Mouse (Mus musculus) right cerebral cortex, postnatal 14 days (tissue): Measurements from ENCODE around the gene Nudt3.

Experiments
- DNase-seq: peaks from one replicate; pipeline ENCODE4 v3.0.0; 2022

Gene Nudt3

DNA sequence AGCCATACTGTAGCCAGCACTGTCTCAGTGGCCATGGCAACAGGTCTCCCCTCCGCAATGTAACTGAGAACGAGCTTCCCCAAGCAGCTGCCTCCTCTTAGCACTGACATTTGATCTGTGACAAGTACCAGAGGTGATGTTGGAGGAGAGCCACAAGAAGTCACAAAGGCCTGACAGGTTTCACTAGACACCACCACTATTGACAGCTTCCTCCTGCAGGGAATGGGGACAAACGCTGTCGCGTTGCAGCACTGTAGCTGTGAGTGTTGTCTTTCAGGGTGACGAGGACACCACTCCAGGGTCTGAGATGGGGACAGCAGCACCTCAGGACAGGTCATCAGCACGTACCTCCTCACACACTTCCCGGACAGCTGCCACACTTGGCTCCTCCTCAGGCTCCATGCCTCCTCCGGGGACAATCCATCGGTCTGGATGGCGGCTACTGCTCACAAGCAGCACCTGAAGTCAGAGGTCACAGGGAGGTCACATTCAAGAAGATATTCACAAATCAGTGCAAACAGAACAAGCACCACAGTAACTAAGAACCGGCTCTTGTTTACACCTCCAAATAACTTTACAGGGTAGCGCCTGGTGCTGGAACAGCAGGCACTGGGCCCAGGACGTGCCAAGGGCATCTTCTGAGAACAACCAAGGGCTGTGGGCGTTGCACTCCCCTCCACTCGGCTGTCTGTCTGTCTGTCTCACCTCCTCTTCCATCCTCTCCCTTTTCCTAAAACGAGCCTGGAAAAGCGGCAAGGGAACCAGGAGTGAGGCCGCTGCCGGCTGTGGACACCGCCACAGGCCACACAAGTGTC lies 26.7 kb downstream of the Nudt3 start:
- no peak for DNase-seq

DNA sequence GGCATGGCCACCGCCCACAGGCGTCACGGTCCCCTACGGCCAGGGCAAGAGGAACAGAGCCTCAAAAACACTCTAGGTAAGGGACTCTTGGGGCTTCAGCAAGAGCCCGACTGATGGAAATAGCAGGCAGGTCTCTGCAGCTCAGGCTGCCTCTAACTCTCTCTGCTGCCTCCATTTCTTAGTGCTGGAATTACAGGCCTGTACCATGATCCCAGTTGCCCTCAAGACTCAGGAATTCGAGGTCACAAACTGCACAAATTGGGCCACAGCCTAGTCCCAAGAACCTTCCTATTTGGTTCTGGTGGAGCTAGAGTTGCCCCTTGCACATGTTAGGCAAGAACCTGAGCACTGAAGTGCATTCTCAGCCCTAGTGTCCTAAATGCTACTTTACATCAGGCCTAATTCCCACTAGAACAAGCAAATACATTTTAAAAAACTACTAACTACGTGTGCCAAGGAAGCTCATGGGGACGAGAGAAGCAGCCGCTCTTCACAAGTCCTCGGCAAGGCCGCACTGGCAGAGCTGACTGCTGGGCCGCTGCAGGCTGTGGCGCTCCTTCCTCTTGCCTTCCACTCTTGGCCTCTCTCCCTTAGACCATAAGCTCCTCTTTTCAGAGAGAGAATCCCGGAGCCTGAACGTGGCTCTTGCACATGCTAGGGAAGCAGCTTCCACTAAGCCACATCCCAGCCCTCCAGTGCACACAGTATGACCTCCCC lies 27.5 kb downstream of the Nudt3 start:
- DNase-seq, result no peak

DNA sequence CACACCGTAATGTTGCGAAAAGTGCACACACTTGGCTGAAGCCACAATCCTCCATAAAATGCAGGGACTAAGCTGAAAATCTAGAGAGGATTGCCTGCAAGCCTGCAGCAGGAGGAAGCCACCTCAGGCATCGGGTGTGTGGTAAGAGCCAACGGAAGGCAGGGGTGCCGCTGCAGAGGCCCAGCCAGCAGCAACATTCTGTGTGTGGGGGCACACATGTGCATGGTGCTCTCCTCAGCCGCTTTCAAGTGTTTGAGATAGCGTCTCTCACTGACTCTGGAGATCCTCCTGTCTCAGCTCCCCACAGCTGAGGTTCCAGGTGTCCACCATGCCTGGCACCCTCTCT lies 30.8 kb downstream of the Nudt3 start:
- no peak for DNase-seq

DNA sequence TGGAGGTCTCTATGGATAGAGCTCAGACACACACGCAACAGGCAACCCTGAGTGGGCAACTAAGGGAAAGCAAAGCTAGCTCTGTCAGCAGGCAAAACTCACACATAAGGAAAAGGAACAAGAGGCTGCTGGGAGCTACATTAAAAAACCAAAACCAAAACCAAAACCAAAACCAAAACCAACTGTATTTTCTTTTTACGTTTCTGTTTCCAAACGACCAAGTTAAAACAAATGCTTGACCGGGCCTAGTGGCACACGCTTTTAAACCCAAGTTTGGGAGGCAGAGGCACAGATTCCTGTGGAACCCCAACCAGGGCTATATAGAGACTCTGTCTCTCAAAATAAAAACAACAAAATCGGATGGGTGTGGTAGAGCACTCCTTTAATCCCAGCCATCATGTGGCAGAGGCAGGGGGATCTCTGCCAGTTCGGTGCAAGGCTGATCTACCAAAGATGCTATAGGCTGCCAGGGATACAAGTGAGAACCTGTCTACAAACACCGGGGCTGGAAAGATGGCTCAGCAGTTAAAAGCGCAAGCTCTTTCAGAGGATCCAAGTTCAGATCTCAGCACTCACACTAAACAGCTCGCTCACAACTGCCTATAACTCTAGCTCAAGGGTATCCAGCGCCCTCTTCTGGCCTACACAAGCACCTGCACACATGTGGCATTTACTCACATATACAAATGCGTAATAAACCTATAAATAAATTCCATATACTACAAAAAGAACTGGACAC lies 31.3 kb downstream of the Nudt3 start:
- DNase-seq, result no peak

DNA sequence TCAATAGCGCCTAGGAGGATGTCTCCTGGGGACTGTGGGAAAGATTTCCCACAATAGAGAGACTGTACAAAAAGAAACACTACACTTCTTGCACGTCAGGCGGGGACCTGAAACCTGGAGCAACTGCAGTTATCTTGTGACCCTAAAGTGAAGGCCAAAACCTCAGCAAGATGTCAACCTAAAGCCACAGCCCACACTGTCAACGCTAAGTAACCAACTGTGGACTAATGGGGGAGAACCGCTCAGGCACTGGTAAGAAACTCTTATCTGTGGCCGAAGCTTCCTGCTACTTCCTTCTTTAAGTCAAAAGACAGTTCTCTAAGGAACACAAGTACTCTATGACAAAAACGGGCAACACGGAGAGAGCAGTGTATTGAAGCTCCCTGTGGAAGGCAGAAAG lies 35.1 kb downstream of the Nudt3 start:
- no peak for DNase-seq

DNA sequence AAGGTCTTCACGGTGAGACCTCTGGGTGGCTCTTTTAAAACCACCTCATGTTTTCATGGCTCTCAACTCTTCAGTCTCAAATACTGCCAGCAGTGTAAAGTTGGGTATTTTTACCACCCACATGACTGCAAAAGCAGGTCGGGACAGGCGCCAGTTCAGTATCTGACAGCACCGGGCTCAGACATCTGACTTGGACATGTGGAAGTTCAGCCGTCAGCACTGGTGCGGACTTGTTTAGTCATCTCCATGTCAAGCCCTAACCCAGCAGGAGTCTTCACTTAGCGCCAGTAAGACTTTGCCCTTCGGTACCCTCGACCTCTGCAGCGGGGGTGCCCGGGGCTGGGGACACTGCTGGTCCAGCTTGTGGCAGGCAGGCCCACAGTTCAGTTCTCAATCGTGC lies 36.0 kb downstream of the Nudt3 start:
- peak; percentile 59 for DNase-seq

DNA sequence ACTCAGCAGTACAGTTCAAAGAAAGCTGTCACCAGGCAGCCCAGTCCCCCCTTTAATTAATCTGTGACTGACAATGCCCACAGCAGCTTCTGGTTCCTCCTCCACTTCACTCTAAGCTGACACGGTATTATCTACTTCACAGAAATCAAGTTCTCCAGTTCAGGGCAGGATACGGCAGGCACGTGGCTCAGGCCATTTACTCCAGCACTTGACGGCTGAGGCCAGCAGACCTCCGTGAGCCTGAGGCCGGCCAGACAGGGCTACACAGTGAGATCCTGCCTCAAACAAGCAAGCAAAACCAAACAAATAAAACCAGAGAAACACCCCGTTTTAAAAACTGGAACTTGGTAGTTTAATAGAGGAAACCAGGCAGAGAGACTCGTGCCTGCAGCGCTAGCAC lies 36.6 kb downstream of the Nudt3 start:
- no peak for DNase-seq

DNA sequence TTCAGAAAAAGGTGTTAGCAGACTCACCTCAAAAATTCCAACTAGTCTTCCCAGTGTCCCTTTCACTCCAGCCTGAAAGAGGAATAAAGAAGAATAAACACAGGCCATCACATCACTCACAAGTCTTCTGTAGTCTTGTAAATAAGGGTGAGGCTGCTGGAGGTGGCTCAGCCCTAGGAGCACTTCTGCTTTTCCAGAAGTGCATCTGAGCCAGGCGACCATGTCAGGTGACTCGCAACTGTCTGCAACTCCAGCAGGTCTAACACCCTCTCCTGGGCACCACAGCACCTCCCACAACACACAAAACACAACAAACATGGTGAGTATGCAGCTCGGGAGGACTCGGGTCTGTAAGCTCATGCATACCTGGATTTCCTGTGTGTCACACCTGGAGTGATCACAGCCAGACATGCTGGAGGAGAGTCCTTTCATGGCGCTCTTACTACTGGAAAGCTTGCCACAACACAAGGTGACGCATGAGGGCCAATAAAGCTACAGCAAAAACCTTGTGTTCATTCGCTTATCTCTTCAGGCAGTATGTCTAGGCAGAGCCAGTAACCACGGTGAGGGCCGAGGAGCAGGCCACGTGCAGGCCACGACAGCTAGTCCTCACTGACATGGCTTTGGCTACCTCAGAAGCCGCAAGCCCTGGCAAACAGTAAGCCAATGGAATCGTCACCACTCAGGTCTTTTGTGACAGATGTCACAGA lies 40.0 kb downstream of the Nudt3 start:
- no peak for DNase-seq

DNA sequence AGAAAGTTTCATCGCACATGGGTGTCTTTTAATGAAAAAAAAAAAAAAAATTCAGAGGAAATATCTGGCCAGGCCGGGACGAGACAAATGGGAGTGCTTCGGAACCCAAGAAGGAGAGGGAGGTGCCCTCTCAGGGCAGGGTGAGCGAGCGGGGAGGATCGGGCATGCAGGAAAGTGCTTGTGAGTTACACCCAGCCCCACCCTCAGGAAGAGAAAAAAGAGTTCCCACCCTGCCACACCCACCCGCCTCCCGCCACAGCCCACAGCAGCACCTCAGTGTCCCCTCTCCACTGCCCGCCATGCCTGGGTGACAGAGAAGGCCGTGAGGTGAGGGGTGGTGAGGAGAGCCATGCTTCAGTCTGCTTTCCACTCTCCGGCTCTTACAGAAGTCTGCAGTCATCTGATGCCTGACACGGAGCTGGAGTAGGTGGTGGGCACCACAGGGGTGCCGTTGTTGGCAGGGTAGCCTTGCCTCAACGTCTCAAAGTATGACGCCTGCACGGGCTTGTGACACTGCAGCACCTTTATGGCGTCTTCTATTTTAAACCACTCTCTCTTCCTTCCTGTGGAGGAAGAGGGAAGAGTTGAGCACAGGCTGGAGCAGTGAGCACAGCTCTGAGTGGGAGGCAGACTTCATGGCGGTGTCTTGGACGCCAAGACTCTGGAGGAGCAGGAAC lies 42.8 kb downstream of the Nudt3 start:
- no peak for DNase-seq

DNA sequence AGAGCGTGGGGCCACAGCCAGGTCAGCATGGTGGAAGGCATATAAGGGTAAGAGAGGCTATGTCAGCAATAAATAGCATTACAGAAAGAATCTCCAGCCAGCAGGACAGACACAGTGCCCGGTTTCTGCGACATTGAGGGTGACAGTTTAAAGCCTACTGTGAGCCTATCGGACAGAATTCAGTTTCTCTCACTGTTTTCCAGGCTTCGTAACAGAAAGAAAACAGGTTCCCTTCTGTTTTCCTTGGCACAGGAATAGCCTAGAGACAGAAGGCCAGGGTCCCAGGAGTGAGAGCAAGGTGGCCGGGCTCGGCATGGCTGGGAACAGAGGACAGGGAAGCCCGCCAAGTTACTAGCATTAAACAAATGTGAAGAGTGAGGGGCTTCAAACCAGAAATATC lies 43.5 kb downstream of the Nudt3 start:
- no peak for DNase-seq

DNA sequence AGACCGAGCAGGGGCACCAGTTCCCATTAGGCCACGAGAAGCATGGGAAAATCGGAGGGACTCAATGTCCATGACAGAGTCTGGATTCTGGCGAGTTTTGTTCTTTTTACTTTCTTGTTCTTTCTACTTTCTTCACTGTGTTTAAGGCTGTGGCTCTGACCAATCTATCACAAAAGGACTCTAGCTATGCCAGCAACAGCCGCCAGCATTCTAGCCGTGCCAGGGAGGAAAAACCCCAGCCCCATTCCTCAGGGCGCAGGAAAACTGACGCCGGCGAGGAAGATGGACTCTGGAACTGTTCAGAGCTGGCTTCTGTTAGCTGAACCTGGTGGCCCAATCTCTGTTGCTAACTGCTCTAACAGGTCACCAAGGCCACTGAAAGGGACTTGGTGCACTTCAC lies 44.8 kb downstream of the Nudt3 start:
- no peak for DNase-seq

DNA sequence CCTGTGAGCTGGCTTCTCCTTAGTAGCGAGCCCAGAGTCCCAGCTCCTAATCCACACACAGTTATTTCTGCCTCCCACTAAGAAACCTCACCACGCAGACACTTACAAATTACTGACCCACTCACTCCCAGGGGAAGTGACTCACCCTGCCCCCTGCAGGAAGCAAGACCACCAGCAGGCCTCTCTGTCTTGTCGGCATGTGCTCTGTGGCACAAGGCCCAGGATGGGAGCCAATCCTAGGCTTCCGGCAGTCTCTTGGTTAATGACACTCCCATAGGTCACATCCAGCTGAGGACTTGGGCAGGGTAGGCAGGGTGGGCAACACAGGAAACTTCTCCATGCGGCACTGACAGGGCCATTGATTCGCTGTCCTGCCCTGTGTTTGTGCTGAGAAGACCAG lies 45.8 kb downstream of the Nudt3 start:
- DNase-seq, result no peak

DNA sequence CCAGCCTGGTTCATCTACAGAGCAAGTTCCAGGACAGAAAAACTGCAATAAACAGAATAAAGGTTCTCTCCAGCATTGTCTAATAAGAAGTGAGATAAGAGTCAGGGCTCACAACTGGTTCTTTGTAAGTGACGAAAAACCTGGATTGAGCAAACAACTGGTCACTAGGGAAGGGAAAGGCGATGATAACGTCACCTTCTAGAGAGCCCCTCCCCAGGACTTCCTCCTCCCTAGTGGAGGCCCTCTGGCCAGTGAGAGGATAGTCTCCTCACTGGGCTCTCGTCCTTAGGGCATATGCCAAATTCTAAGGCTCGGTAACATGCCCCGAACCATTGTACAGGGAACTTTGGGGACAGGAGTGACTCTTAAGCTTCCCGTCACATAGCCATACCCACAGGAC lies 47.2 kb downstream of the Nudt3 start:
- DNase-seq, result no peak

DNA sequence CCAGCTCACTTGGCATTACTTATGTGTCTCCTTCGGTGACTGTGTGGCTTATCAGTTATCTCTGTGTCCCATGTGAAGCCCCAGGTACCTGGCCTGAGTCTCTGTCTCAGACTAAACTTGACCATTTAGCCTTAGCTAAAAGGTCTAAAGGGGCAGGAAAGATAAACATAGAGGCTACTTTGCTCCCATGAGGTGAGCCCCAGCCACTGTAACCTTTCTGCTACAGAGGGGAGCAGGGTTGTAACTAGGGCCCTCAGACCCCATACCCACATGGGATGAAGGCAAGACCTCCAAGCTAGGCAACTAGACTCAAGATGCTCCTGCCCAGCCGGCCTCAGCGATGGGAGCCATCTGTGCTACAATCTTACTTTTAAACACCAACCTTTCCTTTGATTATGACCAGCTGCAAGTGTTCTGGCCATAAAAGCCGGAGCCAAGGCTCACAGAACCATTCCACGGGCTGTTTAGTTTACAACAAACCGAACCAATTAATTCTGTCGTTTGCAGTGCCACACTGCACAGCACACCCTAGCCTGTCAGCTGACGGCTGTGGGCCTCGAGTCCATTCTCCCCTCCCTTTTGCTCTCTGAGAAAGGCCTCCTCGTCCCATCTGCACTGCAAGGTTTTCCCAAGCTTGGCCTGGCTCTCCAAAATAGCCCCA lies 48.0 kb downstream of the Nudt3 start:
- DNase-seq, result no peak

DNA sequence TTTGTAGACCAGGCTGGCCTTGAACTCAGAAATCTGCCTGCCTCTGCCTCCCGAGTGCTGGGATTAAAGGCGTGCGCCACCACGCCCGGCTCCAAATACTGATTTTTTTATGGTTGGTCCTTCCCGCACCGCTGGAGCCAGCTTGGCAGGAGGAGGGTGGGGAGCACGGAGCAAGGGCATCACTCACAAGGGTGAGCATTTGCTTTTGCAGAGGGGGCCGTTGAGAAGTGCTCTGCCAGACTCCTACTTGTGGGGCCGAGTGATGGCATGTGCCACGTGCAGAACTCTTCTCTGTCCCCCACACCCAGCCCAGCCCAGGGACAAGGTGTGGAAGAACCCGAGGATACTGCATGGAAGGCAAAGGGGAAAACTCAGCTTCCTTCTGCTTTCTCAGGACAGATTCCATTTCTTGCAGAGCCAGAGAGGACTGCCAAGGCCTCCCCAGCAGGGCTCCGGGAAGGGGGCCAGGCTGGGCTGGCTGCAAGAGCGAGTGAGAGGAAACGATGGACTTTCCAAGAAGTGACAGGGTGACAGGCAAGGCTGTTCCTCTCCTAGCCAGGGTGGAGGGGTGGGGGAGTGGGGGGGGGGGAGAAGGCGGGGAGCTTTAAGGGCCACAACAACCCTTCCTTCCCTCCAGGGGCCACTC lies 48.7 kb downstream of the Nudt3 start:
- DNase-seq, result peak; percentile 61

DNA sequence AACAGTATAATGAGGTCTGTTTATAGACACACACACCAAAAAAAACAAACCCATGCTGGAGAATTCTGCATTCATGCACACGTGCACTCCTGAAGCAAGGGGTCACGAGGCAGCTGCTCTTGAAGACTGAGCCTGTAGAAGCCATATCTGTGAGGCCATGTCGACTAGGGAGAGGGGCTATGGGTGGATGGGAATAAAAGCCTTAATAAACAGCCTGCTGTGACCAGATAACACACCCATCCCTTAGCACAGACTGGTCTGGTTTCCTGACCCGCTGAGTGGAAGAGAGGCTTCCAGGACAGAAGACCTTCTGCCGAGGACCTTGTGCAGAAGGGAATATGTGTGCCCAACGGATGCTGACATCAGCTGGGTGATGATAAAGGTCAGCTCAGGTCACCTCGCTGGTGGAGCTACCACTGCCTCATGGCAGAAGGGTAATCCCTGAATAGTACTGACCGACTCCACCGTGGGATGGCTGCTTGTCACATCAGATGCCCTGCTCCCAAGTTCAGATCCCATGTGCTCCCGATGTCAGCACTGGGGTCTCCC lies 49.4 kb downstream of the Nudt3 start:
- no peak for DNase-seq

DNA sequence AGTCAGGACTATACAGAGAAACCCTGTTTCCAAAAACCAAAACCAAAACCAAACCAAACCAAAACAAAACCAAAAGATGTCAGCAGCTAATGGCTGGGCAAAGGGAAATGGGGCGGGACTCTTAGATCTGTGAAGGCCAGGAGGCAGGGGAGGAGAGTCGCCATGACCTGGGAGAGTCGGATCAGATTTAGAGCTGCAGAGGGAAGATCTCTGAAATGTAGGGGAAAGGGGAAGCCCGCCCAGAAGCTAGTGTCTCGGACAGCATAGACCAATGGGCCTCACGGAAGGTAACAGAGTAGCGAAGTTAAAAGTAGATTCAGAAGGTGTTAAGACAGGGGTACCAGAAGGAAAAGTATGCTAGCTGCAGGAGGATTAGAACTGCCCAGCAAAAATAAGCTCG lies 52.0 kb downstream of the Nudt3 start:
- no peak for DNase-seq

DNA sequence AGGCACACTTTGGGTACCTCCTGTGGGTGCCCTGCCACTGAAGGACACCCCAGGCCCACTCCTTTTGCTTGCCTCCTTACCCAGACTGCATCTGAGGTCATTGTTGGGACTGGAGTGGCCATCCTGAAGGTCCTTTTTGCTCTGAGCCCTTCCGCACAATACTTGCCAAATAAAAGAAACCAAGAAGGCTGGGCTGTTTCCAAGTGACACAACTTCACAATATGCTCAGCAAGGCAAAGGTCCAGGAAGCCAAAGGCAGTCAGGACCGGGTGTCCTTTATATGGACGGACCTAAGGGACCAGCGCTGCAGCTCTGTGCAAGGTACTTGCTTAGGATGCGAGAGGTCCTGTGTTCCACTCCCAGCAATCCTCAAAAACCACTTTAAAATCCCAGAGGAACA lies 55.1 kb downstream of the Nudt3 start:
- DNase-seq, result no peak

DNA sequence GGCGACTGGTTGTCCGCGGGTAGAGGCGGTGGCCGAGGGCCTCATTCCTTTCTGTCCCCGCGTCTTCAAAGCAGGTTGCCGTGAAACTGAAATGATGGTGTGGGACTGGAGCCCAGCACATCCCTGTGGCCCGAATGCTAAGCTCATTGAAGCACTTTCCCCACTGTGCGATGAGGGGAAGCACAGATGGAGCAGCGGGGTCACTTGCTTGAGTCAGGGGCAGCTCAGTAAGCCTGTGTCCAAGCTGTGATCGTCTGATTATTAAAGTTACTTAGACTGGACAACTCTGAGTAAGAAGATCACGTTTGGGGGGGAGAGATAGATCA lies 57.4 kb downstream of the Nudt3 start:
- DNase-seq, result no peak

DNA sequence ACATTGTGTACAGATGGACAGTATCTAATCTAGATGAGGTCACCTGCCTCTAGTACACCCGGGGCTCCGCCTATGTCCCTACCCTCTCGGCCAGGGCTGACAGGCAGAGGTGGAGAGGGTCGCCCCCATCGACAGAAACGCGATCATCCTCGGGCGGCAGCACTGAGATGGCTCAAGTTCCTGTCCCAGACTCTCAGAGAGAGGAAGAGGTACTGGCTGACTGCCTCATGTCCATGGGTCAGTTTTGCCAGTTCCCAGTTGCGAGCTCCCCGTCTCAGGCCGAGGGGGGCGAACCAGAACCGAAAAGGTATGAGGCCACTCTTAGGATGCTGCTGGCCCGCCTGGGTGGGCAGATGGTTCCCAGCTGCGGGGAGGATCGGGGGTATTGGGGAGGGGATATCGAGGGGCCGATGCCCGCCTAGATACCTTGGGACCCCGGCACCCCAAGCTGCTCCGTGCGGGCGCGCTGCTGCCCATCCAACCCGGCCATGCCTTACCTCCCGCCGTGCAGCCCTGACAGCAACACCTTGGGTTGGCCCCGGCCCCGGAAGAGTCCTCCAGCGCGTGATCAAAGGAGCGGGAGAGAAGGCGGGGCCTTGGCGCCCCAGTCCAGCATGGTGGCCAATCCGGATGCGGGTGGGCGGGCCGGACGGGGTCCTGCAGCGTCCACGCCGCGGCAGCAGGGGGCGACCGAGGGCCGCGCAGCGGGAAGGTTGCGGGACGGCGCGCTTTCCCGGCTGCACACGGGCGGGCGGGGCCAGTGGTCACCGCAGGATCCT lies 57.9 kb downstream of the Nudt3 start, which contains the start of gene AI413582:
TSS of gene AI413582 (minus strand) at position 594 of the 779 bp plus-strand sequence.
- peak; percentile 94 for DNase-seq
